Mouse (Mus musculus) thymus, adult 2 months (tissue): ENCODE data around the gene Zfp213.

Experiments
- CTCF ChIP-seq: fragments of 200-500 bp; IDR thresholded peaks from 2 replicates; pipeline ENCODE4 v1.5.1; 2012; ENCODE audit warnings: mild to moderate bottlenecking, control low read depth, low read length, moderate library complexity, borderline replicate concordance; ENCODE audit not compliant: control insufficient read depth, poor library complexity, insufficient read depth; ENCODE audit errors: extremely low read depth
- POLR2A ChIP-seq: fragments of 200-500 bp; IDR thresholded peaks from 2 replicates; pipeline ENCODE4 v1.6.1; 2012; ENCODE audit warnings: mild to moderate bottlenecking, low read length, control low read depth, moderate library complexity; ENCODE audit not compliant: control insufficient read depth, poor library complexity, insufficient read depth; ENCODE audit errors: extremely low read depth

DNA sequence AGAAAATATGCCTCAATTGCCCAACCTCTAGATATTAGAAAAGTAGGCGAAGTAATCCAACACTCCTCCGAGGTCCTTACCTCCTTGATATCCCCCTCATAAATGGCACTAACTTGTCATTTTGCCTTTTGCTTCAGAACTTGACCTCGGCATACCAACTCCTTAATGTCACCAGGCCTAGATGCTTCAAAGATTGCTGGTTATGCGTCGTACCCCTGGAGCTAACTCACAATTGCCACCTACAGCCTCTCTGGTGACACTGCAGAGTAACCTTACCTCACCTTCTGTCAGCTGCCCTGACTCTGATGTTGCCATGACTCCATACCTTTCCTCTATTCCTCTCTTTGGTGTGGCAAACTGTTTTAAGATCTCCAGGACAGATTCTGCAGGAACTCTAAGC is 2.7 kb upstream of the Zfp213 start:
- TF ChIP-seq POLR2A (no peak), CTCF (no peak)
